8 mouse cellular contexts compared by ENCODE assay signal in genomic region chr2:30829315-30829714, GRCm38 (mm10). TPM values are rescaled to one million over a fixed set of nuclear protein-coding genes. Genes with fewer than 3 reads are reported as not detected.
DNase-seq lines count a peak whose midpoint lies in the region; ATAC-seq and TF ChIP-seq lines count a peak whose summit lies in the region.

No protein-coding gene starts in this region.

- H3K4me1 ChIP-seq in forebrain, postnatal 0 days (ENCODE audit: insufficient read depth) = 0 out of 2 replicates have a peak, but pooled peaks cover 6% of the 10 kb centered on the region
- peaks cover 19% of the 10 kb centered on the region for H3K4me1 ChIP-seq in forebrain, embryonic 12.5 days
- peaks cover 70% of the 10 kb centered on the region for H3K4me1 ChIP-seq in limb, embryonic 10.5 days
- peaks cover 22% of the 10 kb centered on the region for H3K4me1 ChIP-seq in hindbrain, embryonic 12.5 days

- H3K36me3 ChIP-seq in forebrain, postnatal 0 days (ENCODE audit: insufficient read depth) = peaks cover 9% of the 10 kb centered on the region
- peaks cover 23% of the 10 kb centered on the region for H3K36me3 ChIP-seq in forebrain, embryonic 12.5 days (replicated peaks)
- peaks cover 26% of the 10 kb centered on the region for H3K36me3 ChIP-seq in limb, embryonic 10.5 days
- H3K36me3 ChIP-seq in hindbrain, embryonic 12.5 days = peaks cover 22% of the 10 kb centered on the region

- DNase-seq in forebrain, postnatal 0 days = peak; percentile 45
- DNase-seq in monocyte, adult 2 months (ENCODE audit: low read depth in 1 of 2, low spot score in 2 of 2) = peak; percentile 33 to 50
- peak; percentile 62 for DNase-seq in limb, embryonic 10.5 days (ENCODE audit: low spot score)
- peak; percentile 72 for DNase-seq in testis, postnatal 10 days (ENCODE audit: low spot score)
- no peak for DNase-seq in layer of hippocampus, adult 18-20 months (ENCODE audit: low spot score in 2 of 2)

- no peak overlapping the region for H3K9ac ChIP-seq in forebrain, postnatal 0 days
- H3K9ac ChIP-seq in forebrain, embryonic 12.5 days = no peak overlapping the region
- H3K9ac ChIP-seq in hindbrain, embryonic 12.5 days = no peak overlapping the region

- no peak overlapping the region for H3K4me3 ChIP-seq in forebrain, postnatal 0 days (ENCODE audit: low read depth, low read length)
- no peak overlapping the region for H3K4me3 ChIP-seq in forebrain, embryonic 12.5 days (replicated peaks)
- no peak overlapping the region for H3K4me3 ChIP-seq in limb, embryonic 10.5 days
- no peak overlapping the region for H3K4me3 ChIP-seq in hindbrain, embryonic 12.5 days

- H3K4me2 ChIP-seq in forebrain, postnatal 0 days (ENCODE audit: low read depth) = no peak overlapping the region
- no peak overlapping the region for H3K4me2 ChIP-seq in forebrain, embryonic 12.5 days
- no peak overlapping the region for H3K4me2 ChIP-seq in hindbrain, embryonic 12.5 days (replicated peaks)

- H3K9me3 ChIP-seq in forebrain, postnatal 0 days (ENCODE audit: low read length) = no peaks in the 10 kb centered on the region
- no peaks in the 10 kb centered on the region for H3K9me3 ChIP-seq in forebrain, embryonic 12.5 days
- no peaks in the 10 kb centered on the region for H3K9me3 ChIP-seq in limb, embryonic 10.5 days (replicated peaks)
- H3K9me3 ChIP-seq in hindbrain, embryonic 12.5 days (replicated peaks) = no peaks in the 10 kb centered on the region

- WGBS in forebrain, postnatal 0 days = 39% methylated on average over 5 of the region's 5 CpGs
- WGBS in forebrain, embryonic 12.5 days = 39% methylated on average over 5 of the region's 5 CpGs
- WGBS in limb, embryonic 10.5 days = 39% methylated on average over 5 of the region's 5 CpGs
- 41% methylated on average over 5 of the region's 5 CpGs for WGBS in hindbrain, embryonic 12.5 days

- no peaks in the 10 kb centered on the region for H3K27me3 ChIP-seq in forebrain, postnatal 0 days (ENCODE audit: insufficient read depth, low read length)
- H3K27me3 ChIP-seq in forebrain, embryonic 12.5 days = no peaks in the 10 kb centered on the region
- no peaks in the 10 kb centered on the region for H3K27me3 ChIP-seq in limb, embryonic 10.5 days (ENCODE audit: low read depth, poor library complexity, severe bottlenecking)
- no peaks in the 10 kb centered on the region for H3K27me3 ChIP-seq in hindbrain, embryonic 12.5 days

- TF ChIP-seq CTCF in forebrain, postnatal 0 days (IDR thresholded peaks at IDR 0.05; ENCODE audit: low read depth) = peak; percentile 59

- no peak for ATAC-seq in forebrain, postnatal 0 days
- ATAC-seq in forebrain, embryonic 12.5 days (ENCODE audit: low FRiP score) = no peak
- ATAC-seq in monocyte, adult 5-6 weeks (replicated peaks; ENCODE audit: insufficient number of reproducible peaks, low FRiP score, low TSS enrichment, poor library complexity, severe bottlenecking) = no peak
- ATAC-seq in hindbrain, embryonic 12.5 days (ENCODE audit: low FRiP score) = no peak

- H3K27ac ChIP-seq in forebrain, postnatal 0 days (ENCODE audit: low read depth, low read length) = no peak overlapping the region
- H3K27ac ChIP-seq in forebrain, embryonic 12.5 days = no peak overlapping the region
- H3K27ac ChIP-seq in limb, embryonic 10.5 days = peak overlapping the region; percentile 83
- H3K27ac ChIP-seq in hindbrain, embryonic 12.5 days = no peak overlapping the region

RNA-seq across cellular contexts. Expression of gene Asb6, which starts 0.8 kb away (rescaled TPM):
- total RNA-seq in forebrain, postnatal 0 days (2014; rRNA removed) = 32.7 and 45.2 TPM in 2 replicates
- polyA plus RNA-seq in forebrain, postnatal 0 days (2015; fragmentation: Nextera tagmentation; extraction: Ambion mirVana) = 31.3 and 36.0 TPM in 2 replicates
- 36.4 and 39.4 TPM in 2 replicates for polyA plus RNA-seq in forebrain, embryonic 12.5 days (2016; fragmentation: Nextera tagmentation; extraction: Ambion mirVana)
- total RNA-seq in monocyte, adult 5-6 weeks (2017) = 20.4 to 45.6 TPM (median 27.7 TPM) in 3 replicates
- polyA plus RNA-seq in limb, embryonic 10.5 days (2016; fragmentation: Nextera tagmentation; extraction: Ambion mirVana) = 59.4 and 61.3 TPM in 2 replicates
- 10 to 100 TPM; 40.2 to 43.3 TPM for total RNA-seq in layer of hippocampus, adult 18-20 months (2021)
- 38.9 and 40.6 TPM in 2 replicates for polyA plus RNA-seq in hindbrain, embryonic 12.5 days (2016; fragmentation: Nextera tagmentation; extraction: Ambion mirVana)

RNA-seq across cellular contexts. Expression of gene Prrx2, which starts 5.5 kb away (rescaled TPM):
- total RNA-seq in forebrain, postnatal 0 days (2014; rRNA removed) = 2.5 and 4.1 TPM in 2 replicates
- 3.6 and 3.7 TPM in 2 replicates for polyA plus RNA-seq in forebrain, postnatal 0 days (2015; fragmentation: Nextera tagmentation; extraction: Ambion mirVana)
- 16.0 and 19.8 TPM in 2 replicates for polyA plus RNA-seq in forebrain, embryonic 12.5 days (2016; fragmentation: Nextera tagmentation; extraction: Ambion mirVana)
- not detected in 3 replicates for total RNA-seq in monocyte, adult 5-6 weeks (2017)
- polyA plus RNA-seq in limb, embryonic 10.5 days (2016; fragmentation: Nextera tagmentation; extraction: Ambion mirVana) = 111 and 140 TPM in 2 replicates
- 1 to 10 TPM in 1 of 2 experiments, under 1 TPM in 1; 0.94 to 1.9 TPM for total RNA-seq in layer of hippocampus, adult 18-20 months (2021)
- polyA plus RNA-seq in hindbrain, embryonic 12.5 days (2016; fragmentation: Nextera tagmentation; extraction: Ambion mirVana) = 38.8 and 38.9 TPM in 2 replicates

RNA-seq across cellular contexts. Expression of gene Ntmt1, which starts 21.7 kb away (rescaled TPM):
- total RNA-seq in forebrain, postnatal 0 days (2014; rRNA removed) = 87.6 and 105 TPM in 2 replicates
- polyA plus RNA-seq in forebrain, postnatal 0 days (2015; fragmentation: Nextera tagmentation; extraction: Ambion mirVana) = 106 and 107 TPM in 2 replicates
- 101 and 104 TPM in 2 replicates for polyA plus RNA-seq in forebrain, embryonic 12.5 days (2016; fragmentation: Nextera tagmentation; extraction: Ambion mirVana)
- total RNA-seq in monocyte, adult 5-6 weeks (2017) = 7.1 to 15.9 TPM (median 9.9 TPM) in 3 replicates
- polyA plus RNA-seq in limb, embryonic 10.5 days (2016; fragmentation: Nextera tagmentation; extraction: Ambion mirVana) = 138 and 141 TPM in 2 replicates
- total RNA-seq in layer of hippocampus, adult 18-20 months (2021) = 10 to 100 TPM; 32.1 to 32.5 TPM
- 97.2 and 102 TPM in 2 replicates for polyA plus RNA-seq in hindbrain, embryonic 12.5 days (2016; fragmentation: Nextera tagmentation; extraction: Ambion mirVana)

RNA-seq across cellular contexts. Expression of gene 1700001O22Rik, which starts 25.9 kb away (rescaled TPM):
- total RNA-seq in forebrain, postnatal 0 days (2014; rRNA removed) = 0.77 and 1.8 TPM in 2 replicates
- 1.4 and 1.5 TPM in 2 replicates for polyA plus RNA-seq in forebrain, postnatal 0 days (2015; fragmentation: Nextera tagmentation; extraction: Ambion mirVana)
- 4.2 and 4.5 TPM in 2 replicates for polyA plus RNA-seq in forebrain, embryonic 12.5 days (2016; fragmentation: Nextera tagmentation; extraction: Ambion mirVana)
- 0.68 TPM in 1 of 3 replicates, not detected in the others for total RNA-seq in monocyte, adult 5-6 weeks (2017)
- polyA plus RNA-seq in limb, embryonic 10.5 days (2016; fragmentation: Nextera tagmentation; extraction: Ambion mirVana) = 2.1 and 4.0 TPM in 2 replicates
- total RNA-seq in layer of hippocampus, adult 18-20 months (2021) = 1 to 10 TPM; 4.9 to 5.2 TPM
- polyA plus RNA-seq in hindbrain, embryonic 12.5 days (2016; fragmentation: Nextera tagmentation; extraction: Ambion mirVana) = 1.9 and 2.2 TPM in 2 replicates

Comparison
In these comparisons a context has a peak if more than half of its experiments do, and no peak if none do; other contexts are left out.
1. DNase-seq: peak in forebrain, postnatal 0 days (single experiment), monocyte, adult 2 months (2 of 2), limb, embryonic 10.5 days (single experiment) and testis, postnatal 10 days (single experiment); none in layer of hippocampus, adult 18-20 months (0 of 2).